In the genomic region with DNA sequence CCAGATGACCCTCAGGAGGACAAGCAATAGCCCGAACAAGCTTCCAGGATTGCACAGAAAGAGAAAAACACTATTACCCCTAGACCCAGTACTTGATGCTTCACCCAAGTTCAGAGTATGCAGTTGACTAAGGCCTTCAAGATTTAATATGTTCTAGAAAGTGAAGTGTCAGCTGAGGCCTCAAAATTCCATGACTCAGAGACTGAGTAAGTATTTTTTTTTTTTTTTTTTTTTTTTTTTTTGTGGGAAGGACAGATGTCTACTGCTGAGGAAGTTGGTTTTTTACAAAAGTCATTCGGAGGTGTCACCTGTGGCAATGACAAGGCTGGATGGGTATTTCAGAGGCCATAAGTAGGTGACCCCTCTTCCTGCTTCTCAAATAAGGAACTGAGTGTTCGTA, we compare ENCODE assay signal across 21 mouse cellular contexts. TPM values are rescaled to one million over a fixed set of nuclear protein-coding genes. Genes with fewer than 3 reads are reported as not detected.
DNase-seq lines count a peak whose midpoint lies in the region; ATAC-seq and TF ChIP-seq lines count a peak whose summit lies in the region.
"Had no signal": no experiment of that assay in that cellular context is flagged by ENCODE, and none has a peak within 500 bp of the region (broad histone marks: within the 10 kb centered on the region; RNA-seq: fewer than 3 reads in every experiment).

No protein-coding gene starts in this region.

- H3K9ac ChIP-seq in heart, embryonic 12.5 days = no peak overlapping the region
- no peak overlapping the region for H3K9ac ChIP-seq in kidney, embryonic 15.5 days
- H3K9ac ChIP-seq: forebrain, postnatal 0 days; hindbrain, embryonic 12.5 days; liver, embryonic 14.5 days; lung, embryonic 15.5 days; midbrain, embryonic 12.5 days had no signal

- no peaks in the 10 kb centered on the region for H3K9me3 ChIP-seq in heart, embryonic 12.5 days (replicated peaks)
- H3K9me3 ChIP-seq in kidney, embryonic 15.5 days (replicated peaks) = no peaks in the 10 kb centered on the region
- H3K9me3 ChIP-seq: embryonic facial prominence, embryonic 10.5 days; hindbrain, embryonic 12.5 days; lung, embryonic 15.5 days; midbrain, embryonic 12.5 days had no signal

- H3K4me3 ChIP-seq in heart, embryonic 12.5 days = no peak overlapping the region; the same call in 1 of the 2 replicates
- no peak overlapping the region for H3K4me3 ChIP-seq in kidney, embryonic 15.5 days (replicated peaks)
- H3K4me3 ChIP-seq in small intestine, adult 2 months (ENCODE audit: low read depth, low read length) = peak overlapping the region; percentile 91
- H3K4me3 ChIP-seq: hindbrain, embryonic 12.5 days; left cerebral cortex, adult 2 months; lung, embryonic 15.5 days; midbrain, embryonic 12.5 days had no signal

- no peak for TF ChIP-seq CTCF in small intestine, adult 2 months (IDR thresholded peaks at IDR 0.05; ENCODE audit: extremely low read depth, insufficient read length, insufficient replicate concordance, low read depth, low read length)

- intact Hi-C loops in heart, postnatal 10 days (cut with DNase I) = loop anchor here (5.0 kb wide), 1 partner anchor 72 kb away; no protein-coding TSS in a partner anchor

- peaks cover 21% of the 10 kb centered on the region for H3K27me3 ChIP-seq in heart, embryonic 12.5 days (replicated peaks)
- H3K27me3 ChIP-seq in kidney, embryonic 15.5 days = peaks cover 35% of the 10 kb centered on the region
- H3K27me3 ChIP-seq in small intestine, adult 2 months (ENCODE audit: control insufficient read depth, insufficient read depth, low read length) = no peaks in the 10 kb centered on the region
- H3K27me3 ChIP-seq: Patski had no signal

- peak overlapping the region; percentile 100 for H3K4me2 ChIP-seq in heart, embryonic 12.5 days
- H3K4me2 ChIP-seq in kidney, embryonic 15.5 days = 0 out of 2 replicates have a peak overlapping the region, but pooled peaks have one; percentile 12
- H3K4me2 ChIP-seq: hindbrain, embryonic 12.5 days; lung, embryonic 15.5 days; midbrain, embryonic 12.5 days had no signal

- H3K4me1 ChIP-seq in heart, embryonic 12.5 days (replicated peaks) = peaks cover 19% of the 10 kb centered on the region; the same call in 1 of the 2 replicates
- peaks cover 67% of the 10 kb centered on the region for H3K4me1 ChIP-seq in kidney, embryonic 15.5 days
- peaks cover 21% of the 10 kb centered on the region for H3K4me1 ChIP-seq in small intestine, adult 2 months (ENCODE audit: control insufficient read depth, insufficient read depth, insufficient read length, low read length)

- H3K27ac ChIP-seq in heart, embryonic 12.5 days (ENCODE audit: poor library complexity, severe bottlenecking) = no peak overlapping the region
- peak overlapping the region; percentile 34; the same call in 1 of the 2 replicates for H3K27ac ChIP-seq in kidney, embryonic 15.5 days
- H3K27ac ChIP-seq in small intestine, adult 2 months (ENCODE audit: insufficient read depth, low read depth, low read length) = peak overlapping the region; percentile 94
- H3K27ac ChIP-seq: embryonic facial prominence, embryonic 10.5 days; hindbrain, embryonic 12.5 days; kidney, postnatal 0 days; left cerebral cortex, adult 2 months; liver, embryonic 14.5 days; lung, embryonic 15.5 days; midbrain, embryonic 12.5 days had no signal

- 79% methylated on average over 3 of the region's 3 CpGs for WGBS in heart, embryonic 12.5 days
- WGBS in kidney, embryonic 15.5 days = 80% methylated on average over 3 of the region's 3 CpGs
- WGBS in small intestine, adult 2 months = 54% methylated on average over 3 of the region's 3 CpGs

- H3K36me3 ChIP-seq in heart, embryonic 12.5 days = no peaks in the 10 kb centered on the region
- no peaks in the 10 kb centered on the region for H3K36me3 ChIP-seq in kidney, embryonic 15.5 days
- peaks cover 25% of the 10 kb centered on the region for H3K36me3 ChIP-seq in small intestine, adult 2 months (ENCODE audit: control insufficient read depth, insufficient read depth, low read length)
- H3K36me3 ChIP-seq: embryonic facial prominence, embryonic 10.5 days; G1E; hindbrain, embryonic 12.5 days; lung, embryonic 15.5 days; midbrain, embryonic 12.5 days had no signal

- no peak for TF ChIP-seq POLR2A in small intestine, adult 2 months (IDR thresholded peaks at IDR 0.05; ENCODE audit: low read depth, low read length)

- DNase-seq in heart, postnatal 10 days = no peak
- DNase-seq in kidney, adult 18-20 months = no peak
- DNase-seq in adipocyte (ENCODE audit: low spot score) = peak; percentile 46
- no peak for DNase-seq in layer of hippocampus, adult 8-10 months (ENCODE audit: low spot score in 2 of 2)
- DNase-seq: adrenal gland, adult 2 months; cerebellum, adult 11-12 months; cerebellum, postnatal 10 days; forebrain, postnatal 0 days; thymus, postnatal 14 days had no signal

- ATAC-seq in heart, embryonic 12.5 days (ENCODE audit: insufficient number of reproducible peaks, low FRiP score) = no peak
- ATAC-seq in kidney, embryonic 15.5 days (replicated peaks; ENCODE audit: low FRiP score) = no peak
- ATAC-seq: forebrain, postnatal 0 days; Patski had no signal

RNA-seq across cellular contexts. Expression of gene Prr15, which starts 4.0 kb away (rescaled TPM):
- 13.7 and 14.2 TPM in 2 replicates for polyA plus RNA-seq in heart, embryonic 12.5 days (2016; fragmentation: Nextera tagmentation; extraction: Ambion mirVana)
- total RNA-seq in heart, postnatal 10 days (2021) = 1 to 10 TPM; 3.6 to 4.5 TPM
- 7.3 TPM in 2 replicates for polyA plus RNA-seq in kidney, embryonic 15.5 days (2015; fragmentation: Nextera tagmentation; extraction: Ambion mirVana)
- polyA plus RNA-seq in small intestine, adult 2 months (2012; rRNA removed) = 21.2 and 166 TPM in 2 replicates
- 1 to 10 TPM in 2 of 4 experiments, under 1 TPM in 2; 0.85 to 1.9 (median 1.2) TPM for total RNA-seq in layer of hippocampus, adult 8-10 months (2022)
- polyA plus RNA-seq: G1E had no signal
